Mouse (Mus musculus) splenic B cell, adult 2 months (primary cell): ENCODE measurements around the gene Rfx1.

ENCODE experiments used
- DNase-seq: peaks from one replicate; pipeline ENCODE4 v3.0.0-alpha.2; 2011; ENCODE audit warnings: low read depth, low spot score
- H3K27me3 ChIP-seq: 2 replicates; pipeline ENCODE4 v1.6.1; 2012; ENCODE audit warnings: mild to moderate bottlenecking, low read length, moderate library complexity, mixed read lengths; ENCODE audit not compliant: control insufficient read depth, poor library complexity, insufficient read depth, severe bottlenecking
- H3K36me3 ChIP-seq: 2 replicates; pipeline ENCODE4 v1.6.1; 2012; ENCODE audit warnings: mild to moderate bottlenecking, low read length, moderate library complexity, mixed read lengths; ENCODE audit not compliant: control insufficient read depth, poor library complexity, insufficient read depth, severe bottlenecking

The Rfx1 gene

DNA sequence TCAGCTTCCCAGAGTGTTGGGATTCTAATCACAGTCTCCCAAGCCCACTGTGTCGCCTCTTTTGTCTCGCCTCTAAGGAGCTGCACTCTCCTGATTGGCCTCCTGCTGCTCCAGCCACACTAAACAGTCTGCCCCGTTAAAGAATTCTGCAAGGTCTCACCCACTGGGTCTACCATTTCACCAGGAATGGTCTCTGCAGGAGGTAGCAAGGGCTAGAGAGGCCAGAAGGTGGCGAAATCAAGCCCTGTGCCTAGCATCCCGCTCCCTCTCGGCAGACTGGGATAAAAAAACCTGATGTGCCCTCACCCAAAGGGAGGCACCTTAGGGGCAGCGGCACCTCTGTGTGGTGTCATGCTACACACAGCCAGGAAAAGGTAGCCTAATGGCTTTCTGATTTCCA, 22.5 kb upstream of the Rfx1 start:
- Histone ChIP-seq H3K36me3 (peaks cover 4% of the 10 kb centered on the region; the same call in 1 of the 2 replicates), H3K27me3 (no peaks in the 10 kb centered on the region)
- DNase-seq: no peak

DNA sequence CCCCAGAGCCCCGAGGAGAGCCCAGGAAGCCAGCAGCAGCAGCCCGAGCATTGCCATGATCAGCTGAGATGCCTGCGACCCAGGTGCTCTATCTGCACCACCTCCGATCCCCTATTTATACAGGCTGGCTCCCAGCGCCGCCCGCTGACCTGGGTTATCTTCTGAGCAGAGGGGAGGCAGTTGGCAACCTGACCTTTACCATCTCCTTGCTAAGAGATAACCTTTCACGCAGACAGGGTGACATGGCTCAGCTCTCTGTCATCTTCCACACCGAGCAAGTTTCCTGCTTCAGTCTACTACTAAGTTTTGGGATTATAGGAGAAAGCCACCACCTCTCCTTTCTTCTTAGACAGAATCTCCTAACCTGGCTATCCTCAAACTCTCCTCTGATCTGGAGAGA, 21.7 kb upstream of the Rfx1 start, which contains the start of gene Rln3:
TSS of gene Rln3 (minus strand) at position 101 of the 400 bp plus-strand sequence.
- peaks cover 4% of the 10 kb centered on the region; the same call in 1 of the 2 replicates for H3K36me3 ChIP-seq
- H3K27me3 ChIP-seq: no peaks in the 10 kb centered on the region
- no peak for DNase-seq

DNA sequence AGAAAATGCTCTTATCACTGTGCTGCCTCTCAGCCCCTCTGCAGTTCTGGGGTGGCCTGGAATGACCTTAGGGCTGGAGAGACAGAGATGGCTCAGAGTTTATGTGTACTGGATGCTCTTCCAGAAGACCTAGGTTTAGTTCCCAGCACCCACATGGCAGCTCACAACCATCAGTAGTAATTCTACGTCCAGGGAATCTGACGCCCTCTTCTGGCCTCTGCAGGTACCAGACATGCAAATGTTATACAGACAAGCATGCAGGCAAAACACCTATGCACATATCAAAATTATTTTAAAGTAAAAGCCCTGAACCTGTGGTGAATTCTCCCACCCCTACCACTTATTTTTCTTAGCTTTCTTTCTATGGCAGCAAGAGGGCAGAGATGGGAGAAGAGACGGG, 20.1 kb upstream of the Rfx1 start:
- no peaks in the 10 kb centered on the region for H3K36me3 ChIP-seq
- DNase-seq: no peak
- no peaks in the 10 kb centered on the region for H3K27me3 ChIP-seq

DNA sequence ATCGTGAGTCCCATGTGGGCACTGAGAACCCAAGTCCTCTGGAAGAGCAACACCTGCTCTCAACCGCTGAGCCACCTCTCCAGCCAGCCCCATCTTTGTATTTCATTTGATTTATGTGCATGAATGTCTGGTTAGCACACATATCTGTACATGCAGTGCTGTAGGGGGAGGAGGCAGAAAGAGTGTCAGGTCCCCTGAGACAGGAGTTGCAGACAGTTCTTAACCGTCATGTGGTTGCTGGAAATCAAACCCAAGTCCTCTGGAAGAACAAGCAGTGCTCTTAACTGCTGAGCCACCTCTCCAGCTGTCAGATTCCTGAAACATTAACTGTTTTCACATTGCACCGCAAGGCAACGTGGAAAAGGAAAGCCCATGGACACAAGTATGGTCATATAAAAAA, 18.5 kb upstream of the Rfx1 start:
- Histone ChIP-seq H3K27me3 (no peaks in the 10 kb centered on the region), H3K36me3 (no peaks in the 10 kb centered on the region)
- no peak for DNase-seq

DNA sequence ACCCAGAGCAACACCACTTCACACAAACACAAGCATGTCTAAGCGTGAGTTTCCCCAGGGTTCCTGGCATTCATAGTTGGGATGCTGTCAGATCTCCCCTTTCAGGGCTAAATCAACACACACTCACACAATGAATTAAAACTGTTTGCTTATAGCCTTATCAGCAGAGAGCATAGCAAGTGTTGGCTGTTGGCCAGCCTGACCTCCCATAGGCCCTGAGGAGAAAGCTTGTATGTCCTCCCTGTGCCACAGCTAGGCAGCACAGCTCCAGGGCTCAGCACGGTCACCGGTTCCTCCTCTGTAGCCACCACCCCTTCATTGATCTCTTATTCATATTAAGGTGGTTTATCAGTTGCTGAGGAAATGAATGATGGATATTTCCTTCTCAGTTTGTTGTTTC, 13.9 kb upstream of the Rfx1 start:
- Histone ChIP-seq H3K27me3 (no peaks in the 10 kb centered on the region), H3K36me3 (no peaks in the 10 kb centered on the region)
- no peak for DNase-seq

DNA sequence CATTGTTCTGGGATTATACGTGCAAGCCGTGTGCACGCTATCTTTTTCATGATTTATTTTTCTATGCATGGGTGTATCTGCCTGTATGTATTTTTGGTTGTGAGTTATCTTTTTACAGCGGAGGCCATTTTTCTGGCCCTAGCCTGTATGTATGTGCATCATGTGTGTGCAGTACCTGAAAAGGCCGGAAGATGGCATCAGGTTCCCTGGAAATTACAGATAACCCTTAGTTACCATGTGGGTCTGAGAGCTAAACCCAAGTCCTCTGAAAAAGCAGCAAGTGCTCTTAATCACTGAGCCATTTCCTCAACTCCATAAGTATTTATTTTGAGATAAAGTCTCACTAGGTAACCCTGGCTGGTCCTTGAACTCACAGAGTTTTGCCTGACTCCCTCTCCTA, 13.4 kb upstream of the Rfx1 start:
- no peak for DNase-seq
- Histone ChIP-seq H3K36me3 (no peaks in the 10 kb centered on the region), H3K27me3 (no peaks in the 10 kb centered on the region)

DNA sequence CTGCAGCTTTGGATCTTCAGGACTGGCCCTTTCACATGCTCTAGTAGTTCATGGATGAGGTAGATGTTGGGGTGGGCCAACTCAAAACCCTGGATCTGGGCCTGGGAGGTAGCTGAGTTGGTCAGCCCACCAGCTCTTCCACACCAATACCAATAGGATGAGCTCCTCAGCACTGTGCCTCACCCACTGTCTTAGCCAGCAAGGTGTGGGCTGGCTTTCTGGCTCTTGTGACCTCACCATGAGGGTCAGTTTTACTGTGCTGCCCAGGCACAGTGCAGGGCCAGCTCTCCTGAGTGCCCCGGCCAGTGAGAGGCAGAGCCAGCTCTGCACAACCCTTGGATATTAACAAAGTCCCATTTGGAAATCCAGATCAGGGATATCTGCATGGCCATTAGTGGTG, 8.8 kb upstream of the Rfx1 start:
- DNase-seq: no peak
- Histone ChIP-seq H3K36me3 (no peaks in the 10 kb centered on the region), H3K27me3 (no peaks in the 10 kb centered on the region)

DNA sequence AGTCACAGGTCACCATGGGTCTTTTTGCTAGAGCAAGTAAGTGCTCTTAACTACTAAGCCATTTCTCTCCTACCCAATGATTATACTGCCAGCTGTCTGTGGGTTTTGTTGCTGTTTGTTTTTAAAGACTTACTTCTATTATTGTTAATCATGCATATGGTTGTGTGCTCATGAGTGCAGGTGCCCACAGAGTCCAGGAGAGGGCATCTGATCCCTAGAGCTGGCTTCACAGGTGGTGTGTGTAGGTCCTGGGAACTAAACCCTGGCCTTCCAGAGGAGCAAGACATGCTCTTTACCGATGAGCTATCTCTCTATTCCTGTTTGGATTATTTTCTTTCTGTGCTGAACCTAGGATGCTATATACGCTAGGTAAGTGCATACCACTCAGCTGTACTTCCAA, 7.4 kb upstream of the Rfx1 start:
- no peaks in the 10 kb centered on the region for H3K36me3 ChIP-seq
- no peak for DNase-seq
- H3K27me3 ChIP-seq: no peaks in the 10 kb centered on the region

DNA sequence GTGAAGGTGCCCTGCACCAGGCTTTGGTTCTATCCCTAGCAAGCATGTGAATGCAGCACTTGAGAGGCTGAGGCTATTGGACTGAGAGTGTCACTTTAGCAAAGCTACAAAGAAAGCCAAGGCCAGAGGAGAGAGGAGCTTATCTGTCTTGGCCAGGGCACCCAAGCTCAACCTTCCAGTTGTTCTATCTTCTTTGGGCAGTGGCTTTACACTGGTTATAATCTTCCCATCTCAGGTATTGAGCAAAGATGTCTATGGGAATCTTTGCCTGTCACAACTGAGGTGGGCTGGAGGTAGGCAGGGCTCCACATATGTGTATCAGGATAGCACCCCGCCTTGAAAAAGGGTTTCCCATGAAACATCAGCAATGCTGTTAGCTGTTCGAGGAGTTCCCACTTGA, 6.4 kb upstream of the Rfx1 start:
- DNase-seq: no peak
- Histone ChIP-seq H3K36me3 (no peaks in the 10 kb centered on the region), H3K27me3 (no peaks in the 10 kb centered on the region)

DNA sequence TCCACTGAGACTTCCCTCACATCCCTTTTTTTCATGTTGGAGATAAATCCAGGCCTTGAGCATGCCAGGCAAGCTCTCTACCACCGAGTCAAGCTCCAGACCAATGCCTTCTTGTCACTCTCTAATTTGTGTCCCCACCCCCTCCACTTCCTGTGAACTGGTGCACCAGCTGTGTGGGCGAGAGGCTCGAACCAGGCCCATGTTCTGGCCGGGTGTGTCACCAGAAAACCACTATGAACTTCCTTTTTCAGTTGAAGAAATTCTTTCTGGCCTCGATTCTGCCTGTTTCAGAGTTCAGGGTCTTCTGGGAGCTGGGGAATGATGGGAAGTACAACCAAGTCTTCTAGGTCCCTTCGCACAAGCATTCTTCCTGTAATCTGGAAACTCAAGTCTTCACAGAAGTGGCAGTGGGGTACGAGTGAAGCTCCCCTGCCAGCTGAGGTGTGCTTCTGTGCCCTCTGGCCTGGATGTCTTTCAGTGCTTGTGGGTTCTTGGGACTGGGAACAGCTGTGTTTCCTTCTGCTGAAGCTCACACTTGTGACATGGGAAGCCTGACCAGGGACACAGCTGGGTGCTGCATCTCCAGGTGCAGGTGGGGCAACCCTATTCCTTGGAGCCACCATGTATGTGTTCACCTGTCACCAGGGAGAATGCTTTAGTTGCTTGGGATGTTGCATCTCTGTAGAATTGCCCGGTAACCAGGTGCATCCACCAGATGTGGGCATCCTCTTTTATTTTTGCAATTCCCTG, 2.6 kb upstream of the Rfx1 start:
- no peaks in the 10 kb centered on the region for H3K27me3 ChIP-seq
- no peaks in the 10 kb centered on the region for H3K36me3 ChIP-seq
- DNase-seq: peak; percentile 77

DNA sequence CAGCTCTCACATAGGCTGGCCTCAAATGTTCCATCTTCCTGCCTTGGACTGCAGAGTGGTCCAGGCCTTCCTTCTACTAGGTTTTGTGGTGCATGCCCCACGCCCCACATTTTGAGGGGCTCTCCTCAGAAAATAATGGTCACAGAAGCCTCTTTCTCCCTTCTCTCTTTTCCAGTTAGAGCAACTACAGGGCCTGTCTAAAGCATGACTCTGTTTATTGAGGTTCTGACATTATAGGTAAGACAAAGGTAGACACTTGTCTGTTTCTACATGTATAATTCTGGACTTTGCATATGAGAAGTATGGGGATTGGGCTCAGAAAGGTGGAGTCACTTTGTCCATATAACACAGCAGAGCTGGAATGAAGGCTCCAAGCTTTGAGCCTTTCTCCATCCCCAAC, 1.6 kb upstream of the Rfx1 start, which contains the start of gene Gm10643:
TSS of gene Gm10643 (minus strand) at position 101 of the 400 bp plus-strand sequence.
- no peaks in the 10 kb centered on the region for H3K27me3 ChIP-seq
- no peaks in the 10 kb centered on the region for H3K36me3 ChIP-seq
- no peak for DNase-seq

DNA sequence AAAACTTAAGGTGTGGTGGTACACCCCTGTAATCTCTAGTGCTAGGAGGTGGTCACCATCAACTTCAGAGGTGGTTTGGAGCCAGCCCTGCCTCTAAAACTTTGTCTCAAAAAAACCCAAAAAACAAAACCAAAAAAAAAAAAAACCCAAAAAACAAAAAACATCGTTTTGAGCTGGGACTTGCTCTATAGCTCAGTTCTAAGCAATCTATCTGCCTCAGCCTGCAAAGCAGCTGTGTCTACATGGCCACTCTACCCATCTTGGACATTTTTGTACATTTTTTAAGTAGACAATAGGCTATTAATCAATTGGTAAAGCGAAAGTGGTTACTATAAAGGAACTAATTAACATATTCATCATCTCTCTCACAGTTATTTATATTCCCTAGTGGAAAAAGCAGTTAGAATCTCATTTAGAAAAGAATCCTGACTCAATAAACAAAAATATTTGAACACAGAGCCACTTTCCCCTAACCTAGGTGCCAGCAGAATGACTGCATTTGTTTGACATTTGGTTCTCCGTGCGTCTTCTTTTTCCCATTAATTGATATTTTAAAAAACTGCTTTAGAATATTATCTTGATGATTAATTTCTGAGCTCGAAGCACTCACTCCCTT, 1.1 kb upstream of the Rfx1 start:
- H3K36me3 ChIP-seq: no peaks in the 10 kb centered on the region
- no peak for DNase-seq

DNA sequence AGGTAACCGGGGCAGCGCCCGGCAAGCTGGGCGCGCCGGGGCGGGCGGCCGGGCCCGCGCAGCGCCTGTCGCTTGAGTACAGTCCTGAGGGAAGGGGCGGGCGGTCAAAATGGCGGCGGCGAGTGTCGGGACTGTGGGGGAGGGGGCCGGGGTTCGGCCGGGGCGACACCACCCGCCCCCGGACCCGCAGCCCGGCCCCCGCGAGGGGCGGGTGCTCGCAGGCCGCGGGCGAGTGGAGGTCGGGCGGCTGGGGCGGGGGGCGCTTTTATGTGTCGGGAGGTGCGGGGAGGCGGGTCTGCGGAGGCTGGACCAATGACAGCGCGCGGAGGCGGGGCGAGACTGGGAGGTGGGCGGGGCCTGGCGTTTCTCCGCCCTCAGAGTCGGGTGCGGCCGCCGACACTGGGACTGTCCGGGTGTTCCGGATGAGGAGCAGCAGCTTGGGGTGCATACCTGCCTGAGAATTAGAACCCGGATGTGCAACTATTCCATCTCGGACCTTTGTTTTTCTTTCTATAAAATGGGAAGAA, 476 bp downstream of the Rfx1 start:
- Histone ChIP-seq H3K27me3 (no peaks in the 10 kb centered on the region), H3K36me3 (no peaks in the 10 kb centered on the region)
- DNase-seq: peak; percentile 95

More for the DNA sequence above, 1.1 kb upstream of the Rfx1 start:
- no peaks in the 10 kb centered on the region for H3K27me3 ChIP-seq

DNA sequence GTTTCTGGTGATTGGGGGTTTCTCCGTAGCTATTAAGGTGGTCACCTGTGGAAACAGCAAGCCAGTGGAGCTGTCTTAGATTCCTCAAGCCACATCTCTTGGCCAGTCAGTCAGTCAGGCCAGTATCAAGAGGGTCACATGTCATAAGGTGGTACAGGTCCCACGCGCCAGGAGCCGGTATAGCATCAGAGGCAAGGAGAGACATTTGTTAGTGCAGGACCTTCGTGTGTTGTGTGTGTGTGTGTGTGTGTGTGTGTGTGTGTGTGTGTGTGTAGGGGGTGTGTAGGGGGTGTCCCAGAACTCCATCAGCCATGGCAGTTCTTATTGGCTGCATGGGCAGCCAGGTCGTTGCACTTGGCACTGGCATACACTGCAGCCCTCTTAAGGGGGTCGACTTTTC, 1.3 kb downstream of the Rfx1 start:
- no peak for DNase-seq
- H3K36me3 ChIP-seq: no peaks in the 10 kb centered on the region
- no peaks in the 10 kb centered on the region for H3K27me3 ChIP-seq

DNA sequence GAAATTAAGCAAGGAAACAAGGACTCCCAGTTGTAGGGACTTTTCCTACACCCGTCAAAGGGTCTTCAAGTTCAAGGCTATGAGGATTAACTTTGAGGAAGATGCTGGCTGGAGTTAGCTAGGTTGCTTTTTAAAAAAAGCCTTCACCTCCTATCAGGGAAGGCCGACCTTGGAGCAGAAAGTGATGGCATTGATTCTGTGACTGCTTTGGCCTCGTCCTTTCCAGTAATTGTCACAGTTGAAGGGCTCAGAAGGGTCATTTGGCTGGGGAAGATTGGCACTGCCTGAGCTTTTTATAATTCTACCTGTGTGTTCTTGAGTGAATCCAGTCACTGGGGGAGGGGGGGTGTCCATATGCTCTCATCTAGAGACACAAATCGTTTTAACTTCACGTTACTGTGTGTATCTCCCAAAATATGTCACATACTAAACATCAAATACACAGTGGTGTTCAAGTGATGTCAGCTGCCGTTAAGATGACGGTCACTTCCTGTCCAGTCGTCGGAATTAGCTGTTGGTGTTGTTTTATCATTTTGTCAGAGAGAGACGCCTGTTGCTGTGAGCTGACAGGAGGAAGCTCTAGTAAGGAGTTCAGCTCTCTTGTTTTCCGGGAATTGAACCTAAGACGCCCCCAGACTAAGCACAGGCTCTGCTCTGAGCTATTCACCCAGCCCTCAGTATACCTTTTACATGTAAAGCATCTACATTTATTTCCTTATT, 1.8 kb downstream of the Rfx1 start:
- Histone ChIP-seq H3K36me3 (no peaks in the 10 kb centered on the region), H3K27me3 (no peaks in the 10 kb centered on the region)
- DNase-seq: no peak
